Comparison of ENCODE assay signal across 8 mouse cellular contexts in the genomic region with DNA sequence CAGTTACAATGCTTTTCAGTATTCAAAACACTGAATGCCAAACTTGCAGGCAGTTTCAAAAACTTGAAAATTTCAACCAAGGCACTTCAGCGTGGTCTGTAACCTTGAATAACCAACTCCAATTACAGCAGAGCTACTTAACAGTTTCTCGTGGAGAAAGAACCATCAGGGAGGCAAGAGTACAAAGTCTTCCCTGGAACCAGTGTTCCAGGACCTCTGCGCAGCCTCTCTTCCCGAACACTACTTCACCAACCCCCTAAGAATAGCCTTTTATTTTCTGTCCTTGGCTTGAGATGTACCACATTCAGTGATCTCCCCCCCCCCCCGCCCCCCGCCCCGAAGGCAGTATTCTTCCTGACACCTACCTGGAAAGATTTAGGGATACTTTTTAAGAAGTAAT. TPM values are rescaled to one million over a fixed set of nuclear protein-coding genes. Genes with fewer than 3 reads are reported as not detected.
DNase-seq lines count a peak whose midpoint lies in the region; ATAC-seq lines count a peak whose summit lies in the region.

No protein-coding gene starts in this region.

- intact Hi-C loops in heart, postnatal 36 days (cut with DNase I): loop anchor here (5.0 kb wide), 1 partner anchor 70 kb away; no protein-coding TSS in a partner anchor

- H3K27ac ChIP-seq in heart, embryonic 13.5 days (replicated peaks): peak overlapping the region; percentile 87
- no peak overlapping the region for H3K27ac ChIP-seq in forebrain, embryonic 13.5 days
- no peak overlapping the region for H3K27ac ChIP-seq in neural tube, embryonic 12.5 days

- no peaks in the 10 kb centered on the region for H3K9me3 ChIP-seq in heart, embryonic 13.5 days
- no peaks in the 10 kb centered on the region for H3K9me3 ChIP-seq in forebrain, embryonic 13.5 days (replicated peaks)
- no peaks in the 10 kb centered on the region for H3K9me3 ChIP-seq in neural tube, embryonic 12.5 days

- peaks cover 30% of the 10 kb centered on the region for H3K4me1 ChIP-seq in heart, embryonic 13.5 days
- peaks cover 34% of the 10 kb centered on the region for H3K4me1 ChIP-seq in forebrain, embryonic 13.5 days
- H3K4me1 ChIP-seq in neural tube, embryonic 12.5 days: peaks cover 10% of the 10 kb centered on the region

- H3K9ac ChIP-seq in heart, embryonic 13.5 days: peak overlapping the region; percentile 95
- H3K9ac ChIP-seq in forebrain, embryonic 13.5 days: peak overlapping the region; percentile 93
- peak overlapping the region; percentile 88 for H3K9ac ChIP-seq in neural tube, embryonic 12.5 days

- ATAC-seq in heart, embryonic 13.5 days (ENCODE audit: extremely low read depth, insufficient number of reproducible peaks, low FRiP score, low TSS enrichment): no peak
- no peak for ATAC-seq in forebrain, embryonic 13.5 days
- ATAC-seq in neural tube, embryonic 12.5 days (ENCODE audit: low FRiP score, low read depth): no peak
- no peak for ATAC-seq in inflammation-experienced regulatory T-cells, adult 6 months

- H3K4me2 ChIP-seq in heart, embryonic 13.5 days: peak overlapping the region; percentile 77
- peak overlapping the region; percentile 73 for H3K4me2 ChIP-seq in forebrain, embryonic 13.5 days
- H3K4me2 ChIP-seq in neural tube, embryonic 12.5 days (replicated peaks): peak overlapping the region; percentile 77

- peak overlapping the region; percentile 84 for H3K4me3 ChIP-seq in heart, embryonic 13.5 days
- H3K4me3 ChIP-seq in forebrain, embryonic 13.5 days: peak overlapping the region; percentile 93
- H3K4me3 ChIP-seq in neural tube, embryonic 12.5 days: peak overlapping the region; percentile 88

- WGBS in heart, embryonic 13.5 days: 8% methylated on average over 7 of the region's 7 CpGs
- WGBS in forebrain, embryonic 13.5 days: 2% methylated on average over 7 of the region's 7 CpGs
- WGBS in neural tube, embryonic 12.5 days: 6% methylated on average over 7 of the region's 7 CpGs

- H3K27me3 ChIP-seq in heart, embryonic 13.5 days (replicated peaks): no peaks in the 10 kb centered on the region
- H3K27me3 ChIP-seq in forebrain, embryonic 13.5 days: no peaks in the 10 kb centered on the region
- no peaks in the 10 kb centered on the region for H3K27me3 ChIP-seq in neural tube, embryonic 12.5 days (replicated peaks)

- DNase-seq in heart, postnatal 36 days: no peak
- peak; percentile 18 to 57 for DNase-seq in kidney, postnatal 25 days
- DNase-seq in cerebellum, postnatal 25 days: no peak
- no peak for DNase-seq in right cerebral cortex, postnatal 14 days

- peaks cover 8% of the 10 kb centered on the region; the same call in 1 of the 2 replicates for H3K36me3 ChIP-seq in heart, embryonic 13.5 days
- H3K36me3 ChIP-seq in forebrain, embryonic 13.5 days (ENCODE audit: poor library complexity, severe bottlenecking): peaks cover 5% of the 10 kb centered on the region; the same call in 1 of the 2 replicates
- 0 out of 2 replicates have a peak, but pooled peaks cover 4% of the 10 kb centered on the region for H3K36me3 ChIP-seq in neural tube, embryonic 12.5 days

RNA-seq across cellular contexts. Expression of gene Pik3c2a, which starts 1.0 kb away (rescaled TPM):
- polyA plus RNA-seq in heart, embryonic 13.5 days (2015; fragmentation: Nextera tagmentation; extraction: Ambion mirVana): 14.1 and 14.4 TPM in 2 replicates
- 10 to 100 TPM; 16.3 to 16.9 TPM for total RNA-seq in heart, postnatal 36 days (2021)
- polyA plus RNA-seq in forebrain, embryonic 13.5 days (2015; fragmentation: Nextera tagmentation; extraction: Ambion mirVana): 19.8 and 22.6 TPM in 2 replicates
- 25.4 and 26.2 TPM in 2 replicates for polyA plus RNA-seq in neural tube, embryonic 12.5 days (2016; fragmentation: Nextera tagmentation; extraction: Ambion mirVana)
- polyA plus RNA-seq in inflammation-experienced regulatory T-cells, adult 6 months (2017; shearing (Covaris generic)): 10 to 100 TPM; 60.3 to 94.3 (median 64.7) TPM

Comparison
In these comparisons a context has a peak if more than half of its experiments do, and no peak if none do; other contexts are left out.
1. DNase-seq: peak in kidney, postnatal 25 days (2 of 2); none in heart, postnatal 36 days (0 of 2), cerebellum, postnatal 25 days (0 of 2) and right cerebral cortex, postnatal 14 days (single experiment).
2. Peak in every context shown above with its lines, with median percentiles within 50 percentile points of each other: H3K4me2 ChIP-seq, H3K4me3 ChIP-seq and H3K9ac ChIP-seq.